Mouse (Mus musculus): ENCODE data around the gene Pou2f3.

Gene Pou2f3

DNA sequence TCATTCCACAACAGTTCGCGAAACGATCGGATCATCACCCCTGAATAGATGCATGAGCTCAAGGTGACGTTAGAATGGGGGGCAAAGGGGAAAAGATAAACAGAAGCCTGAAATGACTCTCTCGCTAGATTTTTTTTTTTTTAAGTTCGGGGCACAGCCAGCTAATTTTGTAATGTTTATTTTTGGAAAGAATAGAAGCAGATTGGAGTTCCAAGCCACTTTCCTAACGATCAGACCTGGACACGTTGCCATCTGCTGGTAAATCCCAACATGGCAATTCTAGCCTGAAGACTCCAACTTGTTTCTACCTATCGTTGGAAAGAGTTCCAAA lies 103.0 kb downstream of the Pou2f3 start, which contains the start of gene Arhgef12:
Arhgef12 (minus strand) TSS at position 53 of the 331 bp plus-strand sequence.
- DNase-seq: peak; percentile 65

DNA sequence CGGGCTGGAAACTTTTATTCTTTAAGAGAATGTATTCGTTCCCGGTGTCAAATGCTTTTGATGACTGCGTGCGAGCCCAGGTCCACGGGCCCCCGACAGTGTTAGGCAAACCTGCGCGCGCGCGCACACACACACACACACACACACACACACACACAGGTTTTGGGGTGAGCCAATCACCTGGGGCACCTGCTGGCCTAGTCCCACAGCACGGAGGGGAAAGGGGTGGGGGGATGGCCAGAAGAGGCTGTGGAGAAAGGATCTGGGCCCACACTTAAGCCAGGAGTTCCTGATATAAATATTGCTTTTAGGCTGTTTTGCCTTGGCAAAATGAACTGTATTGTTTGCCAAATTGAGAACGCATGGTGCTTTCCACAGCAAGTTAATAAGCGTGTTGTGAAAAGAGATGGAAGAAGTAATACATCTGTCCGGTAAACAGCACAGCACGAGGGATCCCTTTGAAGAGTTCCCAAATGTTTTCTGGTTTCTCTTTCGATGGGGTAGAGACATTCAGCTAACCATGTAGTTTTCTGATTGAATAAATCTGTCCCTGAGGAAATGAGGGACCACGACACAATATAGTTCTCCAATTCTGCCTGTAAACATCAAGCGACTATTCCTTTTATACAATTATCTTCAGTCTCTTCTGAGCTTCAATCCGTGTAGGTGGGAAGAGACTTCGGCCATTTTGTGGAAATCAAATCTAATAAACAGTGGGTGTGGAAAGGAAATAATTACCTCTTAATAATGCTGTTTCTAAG lies 103.6 kb downstream of the Pou2f3 start:
- peak; percentile 36 for DNase-seq

DNA sequence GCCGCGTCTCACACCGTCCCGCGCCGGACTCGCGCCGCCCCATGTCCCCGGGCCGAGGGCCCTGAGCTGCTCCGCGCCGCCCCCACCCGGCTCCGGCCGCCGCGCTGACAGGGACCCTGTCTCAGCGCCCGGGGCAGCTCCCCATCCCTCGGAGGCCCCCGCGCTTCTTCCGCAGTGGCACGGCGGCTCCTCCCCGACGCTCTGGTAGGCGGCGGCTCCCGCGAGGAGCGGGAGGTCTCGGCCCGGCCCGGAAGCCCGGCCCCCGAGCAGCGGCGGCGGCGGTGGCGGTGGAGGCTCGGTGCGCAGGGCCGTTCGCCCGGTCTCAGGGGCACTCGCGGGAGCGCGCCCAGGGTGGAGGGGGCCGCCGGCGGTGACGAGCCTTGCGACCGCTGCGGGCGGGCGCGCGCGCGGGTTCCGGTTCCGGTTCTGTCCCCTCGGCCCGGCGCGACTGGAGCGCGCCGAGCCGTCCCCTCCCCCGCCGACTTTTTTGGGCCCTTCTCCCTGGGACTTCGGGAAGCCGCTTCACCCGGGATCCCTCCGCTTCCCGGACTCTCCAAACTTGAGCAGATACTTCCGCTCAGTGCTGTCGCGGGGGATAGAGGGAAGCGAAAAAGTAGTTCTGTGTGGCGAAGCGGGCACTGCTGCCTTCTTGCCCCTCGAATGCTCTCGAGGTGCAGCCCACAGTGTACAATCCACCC lies 104.4 kb downstream of the Pou2f3 start:
- peak; percentile 92 for DNase-seq

DNA sequence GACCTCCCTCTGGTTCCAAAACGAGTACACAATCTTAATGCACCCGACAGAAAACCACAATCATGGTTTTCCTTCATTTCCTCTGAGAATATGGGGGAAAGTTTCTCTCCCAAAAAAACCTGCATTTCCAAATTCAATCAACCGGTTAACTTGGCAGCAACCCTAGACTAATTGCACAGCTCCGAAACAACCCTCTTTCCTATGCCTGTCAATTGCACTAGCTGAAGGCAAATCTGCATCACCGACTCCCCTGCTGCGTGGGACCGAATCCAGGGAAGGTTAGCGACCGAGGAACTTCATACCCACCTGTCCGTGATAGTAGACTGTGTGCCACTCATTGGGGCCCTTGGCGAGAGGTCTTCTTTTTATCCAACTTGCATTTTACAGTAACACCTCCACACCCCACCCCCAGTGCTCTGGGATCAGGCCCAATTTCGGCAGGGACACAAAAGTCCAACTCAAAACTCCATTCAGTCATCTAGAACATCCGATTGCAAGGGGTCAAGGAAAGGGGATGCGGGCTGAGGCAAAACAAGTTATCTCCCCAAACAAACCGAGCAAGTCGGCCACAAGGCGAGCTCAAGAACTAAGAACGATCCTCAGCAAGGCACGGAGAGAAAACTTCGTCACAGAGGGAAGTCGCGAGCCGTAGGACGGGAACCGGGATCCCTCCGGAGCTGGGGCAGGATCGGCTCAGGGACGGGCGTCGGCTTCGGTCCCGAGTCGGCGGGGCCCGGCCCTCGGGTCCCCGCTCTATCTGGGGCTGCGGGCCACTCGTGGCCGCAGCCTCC lies 105.1 kb downstream of the Pou2f3 start:
- DNase-seq: no peak

DNA sequence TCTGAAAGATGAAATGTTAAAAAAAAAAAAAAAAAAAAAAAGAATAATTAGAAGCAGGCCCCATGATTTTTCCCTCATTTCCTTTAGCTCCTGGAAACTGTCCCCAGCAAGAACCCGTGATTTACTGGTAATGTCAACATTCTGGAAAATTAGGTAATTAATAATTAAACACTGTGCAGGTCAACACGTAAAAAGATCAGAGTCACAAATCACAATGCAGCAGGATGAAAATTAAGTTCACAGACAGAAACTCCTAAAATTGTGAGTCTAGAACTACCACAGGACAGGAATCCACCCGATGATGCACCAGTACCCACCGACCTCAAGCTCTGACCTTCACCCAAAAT lies 105.7 kb downstream of the Pou2f3 start:
- no peak for DNase-seq

DNA sequence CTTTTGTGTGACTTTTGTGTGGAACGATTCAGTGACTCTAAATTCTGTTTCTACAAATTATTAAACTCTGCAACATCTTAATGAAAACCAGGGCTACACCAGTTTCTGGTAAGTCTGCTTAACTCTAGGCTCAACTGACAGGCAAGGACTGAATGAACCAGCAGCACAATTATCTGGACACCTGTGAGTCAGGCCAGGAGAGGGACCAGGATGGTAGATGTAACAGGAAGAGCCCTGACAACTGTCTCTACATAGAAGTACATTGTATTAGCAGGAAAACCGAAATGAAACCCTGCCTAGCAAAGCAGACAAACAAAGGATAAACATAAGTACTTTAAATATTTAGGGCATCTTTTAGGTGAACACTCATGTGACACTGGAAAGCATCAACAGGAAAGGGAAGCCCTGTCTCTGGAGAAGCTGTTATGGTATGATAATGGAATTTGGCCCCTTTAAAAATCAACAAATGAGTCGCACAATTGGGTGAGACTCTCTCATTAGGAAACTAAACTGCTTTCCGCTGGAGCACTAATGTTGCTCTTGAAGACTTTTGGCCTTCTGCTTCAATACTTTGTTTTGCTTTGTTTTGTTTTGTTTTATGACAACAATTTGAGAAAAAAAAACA lies 106.4 kb downstream of the Pou2f3 start:
- no peak for DNase-seq

DNA sequence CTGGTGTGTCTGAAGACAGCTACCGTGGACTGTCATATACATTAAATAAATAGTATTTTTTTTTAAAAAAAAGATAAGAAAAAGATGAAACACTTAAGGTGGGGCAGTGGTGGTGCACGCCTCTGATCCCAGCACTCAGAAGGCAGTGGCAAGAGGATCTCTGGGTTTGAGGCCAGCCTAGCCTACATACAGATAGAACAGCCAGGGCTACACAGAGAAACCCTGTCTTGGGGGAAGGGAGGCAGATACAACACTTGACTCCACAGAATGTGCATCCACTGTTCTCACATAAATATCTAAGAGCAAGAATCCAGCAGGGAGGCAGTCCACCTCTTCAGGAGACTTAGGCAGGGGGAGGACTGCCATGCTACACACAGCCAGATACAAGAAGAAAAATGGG lies 107.2 kb downstream of the Pou2f3 start:
- DNase-seq: no peak

DNA sequence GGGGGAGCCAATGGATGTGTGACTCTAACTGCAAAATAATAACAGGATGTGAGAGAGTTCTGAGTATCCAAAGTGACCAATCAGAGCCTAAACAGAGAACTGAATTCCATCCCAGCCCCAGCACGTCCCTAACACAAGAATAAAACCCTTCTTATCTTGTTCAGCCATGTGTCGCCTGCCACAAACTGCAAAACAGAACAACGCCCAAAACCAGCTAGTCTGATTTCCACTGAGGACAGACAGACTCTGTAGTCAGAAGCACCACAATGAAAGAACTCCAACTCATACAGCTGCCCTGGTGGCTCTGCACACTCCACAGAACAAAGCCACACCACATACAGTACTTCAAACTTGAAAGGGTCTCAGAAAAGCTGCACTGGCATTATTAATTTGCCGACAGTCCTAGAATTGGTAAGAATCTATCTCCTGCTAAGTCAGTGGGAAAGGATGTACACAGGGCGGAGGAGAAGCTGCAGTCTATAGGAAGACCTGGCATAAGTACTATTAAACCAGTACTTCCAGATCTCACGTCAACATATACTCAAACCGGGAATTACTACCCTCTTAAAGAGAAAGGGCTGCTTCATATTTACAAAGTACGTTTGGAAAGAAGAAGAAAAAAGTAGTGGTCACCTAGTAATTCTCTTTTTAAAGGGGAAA lies 108.1 kb downstream of the Pou2f3 start:
- no peak for DNase-seq

DNA sequence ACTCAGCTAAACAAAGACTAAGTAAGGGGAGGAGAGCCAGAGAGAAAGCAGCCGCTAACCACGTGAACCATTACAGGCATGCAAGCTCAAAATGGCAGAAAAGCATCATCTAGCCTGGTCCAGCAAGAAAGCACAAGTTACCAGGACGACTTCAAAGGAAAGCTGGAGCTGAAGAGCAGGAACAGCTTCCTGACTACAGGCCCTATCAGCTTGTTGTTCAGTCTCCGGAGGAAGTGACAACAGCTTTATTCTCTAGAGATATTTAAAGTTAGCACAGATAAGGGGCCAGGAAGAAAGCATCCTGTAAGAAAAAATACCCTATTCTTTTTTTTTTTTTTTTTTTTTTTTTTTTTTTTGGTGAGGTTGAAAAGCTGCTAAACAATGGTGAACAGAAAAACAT lies 111.2 kb downstream of the Pou2f3 start:
- no peak for DNase-seq

DNA sequence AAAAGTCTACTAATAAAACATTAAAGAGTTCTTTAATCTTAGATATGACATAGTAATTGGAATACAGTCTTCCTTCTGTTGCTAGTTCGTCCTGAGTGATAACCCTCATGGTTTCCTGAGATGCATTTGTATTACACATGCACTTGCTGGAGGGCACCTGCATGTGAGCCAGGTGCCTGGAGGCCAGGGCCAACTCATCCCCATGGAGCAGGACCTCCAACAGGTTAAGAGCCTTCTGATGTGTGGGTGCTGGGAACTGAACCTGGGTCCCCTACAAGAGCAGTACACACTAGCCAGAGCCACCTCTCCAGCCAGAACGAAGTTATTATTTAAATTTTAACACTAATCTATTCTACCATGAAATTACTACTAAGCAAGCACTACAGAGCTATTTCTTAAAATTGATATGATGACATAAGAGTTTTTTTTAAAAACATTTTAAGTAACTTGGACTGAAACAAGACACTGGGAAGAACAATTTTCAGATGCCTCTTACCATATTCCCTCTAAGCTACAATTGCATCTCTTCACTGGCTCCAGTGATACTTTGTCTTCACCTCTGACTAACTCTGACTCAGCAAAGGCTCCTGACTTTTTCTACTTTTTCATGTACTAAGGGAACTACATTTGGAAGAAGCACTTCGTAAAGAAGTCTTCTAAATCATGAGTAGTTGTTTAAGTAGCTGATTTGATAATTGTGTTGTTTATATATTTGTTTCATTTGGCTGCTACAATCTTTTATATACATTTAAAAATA lies 112.2 kb downstream of the Pou2f3 start:
- no peak for DNase-seq

DNA sequence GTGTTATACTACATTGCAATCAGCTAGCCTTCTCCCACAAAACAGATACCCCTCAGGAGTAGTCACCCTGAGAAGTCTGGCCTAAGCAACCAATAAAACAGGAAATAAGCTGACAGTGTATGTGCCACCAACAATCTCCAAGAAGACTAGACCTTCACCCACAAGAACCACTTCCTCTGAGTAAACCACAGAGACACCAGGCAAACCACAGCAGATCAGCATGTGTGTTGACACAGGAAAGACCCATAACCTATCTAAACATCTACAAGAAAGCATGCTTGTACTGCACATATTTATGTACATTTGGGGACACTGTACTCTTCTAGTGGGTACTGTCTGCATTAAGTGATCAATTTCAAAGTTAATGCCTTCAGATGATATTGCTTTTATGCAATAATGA lies 113.8 kb downstream of the Pou2f3 start:
- no peak for DNase-seq

DNA sequence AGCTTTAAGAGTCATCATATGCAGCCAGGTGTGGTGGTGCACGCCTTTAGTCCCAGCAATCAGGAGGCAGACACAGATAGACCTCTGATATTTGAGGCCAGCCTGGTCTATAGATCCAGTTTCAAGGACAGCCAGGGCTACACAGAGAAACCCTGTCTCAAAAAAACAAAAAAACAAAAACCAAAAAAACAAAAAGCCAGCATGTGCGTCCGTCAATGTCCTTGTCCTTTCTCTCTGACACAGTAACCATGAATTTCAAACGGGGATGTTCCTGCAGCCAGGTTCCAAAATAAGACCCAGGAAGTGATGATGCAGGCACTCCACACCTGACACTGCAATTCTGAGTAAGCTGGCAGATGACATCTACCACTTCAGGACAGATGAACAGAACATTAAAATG lies 115.3 kb downstream of the Pou2f3 start:
- no peak for DNase-seq

DNA sequence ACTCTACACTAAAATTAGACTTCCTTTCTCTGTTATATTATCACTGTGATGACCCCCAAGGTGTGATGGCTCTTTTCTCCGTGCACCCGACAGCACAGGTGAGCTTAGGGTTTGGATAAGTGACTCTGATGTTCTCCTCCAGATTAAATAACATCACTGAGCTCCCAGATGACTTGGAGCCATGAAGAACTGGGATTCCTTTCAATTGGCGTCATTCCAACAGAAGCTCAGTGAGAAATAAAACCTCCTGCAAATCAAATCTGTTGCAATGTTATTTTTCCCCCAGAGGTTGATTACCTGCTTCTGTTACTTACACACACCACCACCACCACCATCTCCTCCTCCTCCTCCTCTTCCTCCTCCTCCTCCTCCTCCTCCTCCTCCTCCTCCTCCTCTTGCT lies 116.4 kb downstream of the Pou2f3 start:
- DNase-seq: no peak

DNA sequence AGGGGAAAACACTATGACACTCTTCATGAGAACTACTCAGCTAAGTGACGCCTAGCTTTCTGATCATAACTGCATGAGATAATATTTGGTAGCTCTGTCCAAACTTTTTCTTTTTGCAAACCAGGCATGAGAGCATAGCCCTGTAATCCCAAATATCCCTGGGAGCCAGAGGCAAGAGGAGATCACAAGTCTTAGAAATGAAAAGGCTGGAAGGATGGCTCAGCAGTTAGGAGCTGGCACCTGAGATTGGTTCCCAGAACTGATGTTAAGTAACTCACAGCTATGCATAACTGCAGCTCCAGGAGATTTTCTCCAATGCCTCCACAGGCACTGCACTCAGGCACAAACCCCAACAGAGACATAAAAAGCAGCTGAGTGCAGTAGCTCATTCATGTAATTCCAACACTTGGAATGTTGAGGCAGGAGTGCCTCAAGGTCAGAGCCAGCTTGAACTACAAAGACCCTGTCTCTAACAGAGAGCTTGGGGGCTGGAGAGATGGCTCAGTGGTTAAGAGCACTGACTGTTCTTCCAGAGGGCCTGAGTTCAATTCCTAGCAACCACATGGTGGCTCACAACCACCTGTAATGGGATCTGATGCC lies 124.4 kb downstream of the Pou2f3 start:
- DNase-seq: no peak

DNA sequence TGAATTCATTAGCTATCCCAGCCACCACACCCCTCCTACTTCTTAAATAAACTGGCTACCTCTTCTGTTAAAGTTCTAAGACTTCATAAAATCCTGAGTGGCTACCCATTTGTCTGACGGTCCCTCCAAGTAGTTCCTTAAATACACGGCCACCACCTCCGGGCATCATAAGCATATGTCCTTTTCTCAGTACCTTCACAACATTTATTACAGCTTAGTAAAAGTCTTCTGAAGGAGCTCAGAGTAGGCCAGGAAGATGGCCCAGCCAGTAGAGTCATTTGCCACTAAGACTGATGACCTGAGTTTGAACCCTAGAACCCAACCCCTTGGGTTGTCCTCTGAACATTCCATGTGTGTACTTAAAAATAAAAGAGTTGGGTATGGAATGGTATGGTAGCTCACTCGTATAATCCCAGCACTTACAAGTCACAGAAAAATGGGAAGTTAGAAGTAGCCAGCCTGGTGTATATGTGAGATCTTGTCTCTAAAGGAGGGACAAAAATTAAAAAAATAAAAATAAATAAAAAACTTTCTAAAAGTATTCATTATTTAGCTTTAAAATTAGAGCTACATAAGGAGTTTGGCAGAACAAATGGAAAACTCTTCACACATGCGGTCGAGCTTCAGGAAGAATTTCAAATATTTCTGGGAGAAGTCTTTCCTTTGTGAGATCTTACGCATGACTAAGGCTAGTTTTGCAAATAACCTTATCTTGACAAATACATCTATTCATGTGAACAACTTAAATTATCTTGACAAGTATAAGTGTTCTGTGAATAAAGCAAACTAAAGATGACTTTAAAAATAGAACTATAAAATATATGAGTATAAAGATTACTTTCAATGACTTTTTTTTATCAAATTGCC lies 125.4 kb downstream of the Pou2f3 start:
- DNase-seq: no peak

DNA sequence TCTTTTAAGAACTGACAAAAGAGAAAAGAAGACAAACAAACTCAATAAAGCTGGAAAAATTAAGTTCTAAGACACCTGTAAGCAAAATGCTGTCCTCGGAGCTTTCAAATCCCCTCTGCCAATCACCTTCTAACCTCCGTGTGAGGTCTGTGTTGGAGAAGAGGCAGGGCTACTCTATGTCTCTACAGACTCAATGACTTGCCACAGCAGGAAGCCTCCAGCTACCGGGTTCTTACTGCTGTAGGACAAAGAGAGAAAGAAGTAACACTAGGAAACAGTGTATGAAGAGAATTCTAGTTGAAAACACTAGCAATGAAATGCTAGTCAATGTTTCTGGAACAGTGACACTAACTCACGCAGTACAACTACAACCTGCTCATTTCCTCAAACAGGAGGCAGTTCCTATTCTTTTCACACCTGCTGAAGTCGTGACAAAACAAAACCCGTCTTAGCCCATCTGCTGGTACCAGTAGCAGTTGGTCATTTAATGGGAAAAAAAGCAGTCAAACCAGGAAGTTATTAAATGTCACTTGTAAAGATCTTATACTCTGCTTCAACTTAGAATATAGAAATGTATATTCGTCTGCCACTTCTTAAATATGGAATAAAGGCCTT lies 126.6 kb downstream of the Pou2f3 start:
- no peak for DNase-seq

DNA sequence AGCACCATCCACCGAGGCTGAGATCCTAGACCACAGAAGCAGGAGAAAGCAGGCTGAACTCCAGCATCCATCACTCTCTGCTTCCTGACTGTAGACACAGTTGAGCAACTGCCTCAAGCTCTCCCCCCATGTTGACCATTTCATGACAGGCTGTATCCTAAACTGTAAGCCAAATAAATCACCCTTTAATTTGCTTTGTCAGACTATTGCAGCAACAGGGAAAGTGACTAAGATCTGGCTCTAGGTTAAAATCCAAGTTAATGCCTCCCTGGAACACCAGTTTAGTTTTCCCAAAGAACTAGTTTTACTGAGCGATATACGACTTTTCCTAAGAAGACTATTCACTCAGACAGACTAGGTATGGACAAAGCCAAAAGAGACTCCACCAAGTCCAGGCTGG lies 131.5 kb downstream of the Pou2f3 start:
- DNase-seq: no peak

DNA sequence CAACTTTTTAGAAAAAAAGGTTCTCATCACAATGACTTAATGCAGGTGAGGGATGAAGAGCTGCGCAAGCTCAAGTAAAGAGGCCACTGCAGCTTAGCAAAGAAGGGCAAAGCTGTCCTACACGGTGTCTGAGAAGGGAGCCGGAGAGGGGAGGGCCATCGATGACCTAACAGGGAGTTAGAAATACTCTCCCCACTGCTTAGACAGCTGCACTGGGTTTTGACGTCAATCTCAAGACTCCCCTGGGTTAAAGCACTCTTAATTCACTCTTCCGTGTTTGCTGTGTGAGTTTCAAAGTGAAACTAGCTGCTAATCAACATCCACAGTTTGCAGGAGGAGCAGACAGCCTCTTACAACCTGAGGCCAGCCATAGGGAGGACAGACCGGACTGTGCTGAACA lies 134.0 kb downstream of the Pou2f3 start:
- no peak for DNase-seq

DNA sequence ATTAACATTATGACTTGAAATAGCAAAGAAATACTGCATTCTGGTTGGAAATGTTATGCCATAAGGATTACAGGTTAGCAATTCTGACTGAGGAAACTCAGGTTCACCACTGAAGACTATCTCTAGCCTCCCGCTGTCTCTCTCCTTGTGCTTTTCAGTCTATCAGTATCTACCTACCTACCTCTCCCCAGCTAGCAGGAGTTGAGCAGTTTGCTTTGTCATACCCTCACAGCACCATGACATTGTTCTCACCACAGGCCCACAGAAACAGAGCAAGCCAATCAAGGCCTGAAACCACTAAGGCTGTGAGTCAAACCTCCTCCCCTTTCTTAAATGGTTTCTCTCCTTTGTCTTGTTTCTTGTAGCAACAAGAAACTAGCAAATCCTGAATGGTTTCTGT lies 135.6 kb downstream of the Pou2f3 start:
- DNase-seq: no peak
